Comparison of ENCODE assay signal across 8 mouse cellular contexts in the genomic region with DNA sequence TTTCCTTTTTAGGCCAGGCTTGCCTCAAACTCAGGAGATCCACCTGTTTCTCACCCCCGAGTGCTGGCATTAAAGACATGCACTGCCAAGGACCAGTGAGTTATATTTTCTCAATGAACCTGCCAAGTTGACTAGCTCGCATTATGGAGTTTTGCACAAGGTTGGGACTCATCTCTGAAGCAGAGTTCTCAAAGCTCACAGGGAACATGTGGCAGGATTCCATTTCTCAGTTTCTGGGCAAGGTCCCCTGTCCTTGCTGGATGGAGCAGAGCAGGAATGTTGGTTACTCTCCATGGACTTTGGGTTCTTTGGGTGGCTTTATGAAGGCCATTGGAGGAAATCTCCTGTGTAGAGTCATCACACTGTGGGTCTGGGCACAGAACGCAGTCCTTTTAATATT. TPM values are rescaled to one million over a fixed set of nuclear protein-coding genes. Genes with fewer than 3 reads are reported as not detected.
DNase-seq lines count a peak whose midpoint lies in the region; ATAC-seq and TF ChIP-seq lines count a peak whose summit lies in the region.

No protein-coding gene starts in this region.

- DNase-seq in liver, embryonic 11.5 days (ENCODE audit: low spot score), result no peak
- DNase-seq in stomach, postnatal 0 days (ENCODE audit: low spot score), result no peak
- DNase-seq in Muller cell, postnatal 12 days (ENCODE audit: inconsistent ontology term), result no peak
- no peak for DNase-seq in right cerebral cortex, postnatal 36 days (ENCODE audit: low spot score in 2 of 2)

- H3K4me2 ChIP-seq in liver, embryonic 11.5 days, result peak overlapping the region; percentile 85
- H3K4me2 ChIP-seq in stomach, postnatal 0 days (replicated peaks; ENCODE audit: low read depth), result peak overlapping the region; percentile 63

- H3K4me3 ChIP-seq in erythroblast, embryonic 14.5 days (replicated peaks), result peak overlapping the region; percentile 62
- H3K4me3 ChIP-seq in megakaryocyte, embryonic 14.5 days (replicated peaks), result peak overlapping the region; percentile 90
- H3K4me3 ChIP-seq in liver, embryonic 11.5 days (ENCODE audit: low read depth, low read length), result peak overlapping the region; percentile 51
- peak overlapping the region; percentile 41 for H3K4me3 ChIP-seq in stomach, postnatal 0 days (ENCODE audit: low read depth, low read length)

- no peak for TF ChIP-seq CTCF in stomach, postnatal 0 days (IDR thresholded peaks at IDR 0.05; ENCODE audit: low read depth)

- ATAC-seq in erythroblast, adult 5-6 weeks (replicated peaks; ENCODE audit: low FRiP score, poor library complexity, severe bottlenecking), result no peak
- no peak for ATAC-seq in megakaryocyte, adult 5-6 weeks (ENCODE audit: poor library complexity, severe bottlenecking)
- no peak for ATAC-seq in liver, embryonic 11.5 days (replicated peaks; ENCODE audit: low FRiP score)
- no peak for ATAC-seq in stomach, postnatal 0 days (ENCODE audit: low FRiP score, low TSS enrichment)

- no peaks in the 10 kb centered on the region for H3K27me3 ChIP-seq in erythroblast, embryonic 14.5 days (ENCODE audit: control insufficient read depth)
- no peaks in the 10 kb centered on the region for H3K27me3 ChIP-seq in megakaryocyte, embryonic 14.5 days (replicated peaks)
- no peaks in the 10 kb centered on the region for H3K27me3 ChIP-seq in liver, embryonic 11.5 days (replicated peaks; ENCODE audit: control insufficient read depth, insufficient read depth, low read length)
- no peaks in the 10 kb centered on the region for H3K27me3 ChIP-seq in stomach, postnatal 0 days (ENCODE audit: control insufficient read depth, insufficient read depth, low read length)

- H3K4me1 ChIP-seq in erythroblast, embryonic 14.5 days (ENCODE audit: control insufficient read depth), result peaks cover 12% of the 10 kb centered on the region
- H3K4me1 ChIP-seq in megakaryocyte, embryonic 14.5 days, result peaks cover 8% of the 10 kb centered on the region
- H3K4me1 ChIP-seq in liver, embryonic 11.5 days (replicated peaks; ENCODE audit: control insufficient read depth, insufficient read depth, low read length), result peaks cover 4% of the 10 kb centered on the region; the same call in 1 of the 2 replicates
- no peaks in the 10 kb centered on the region for H3K4me1 ChIP-seq in stomach, postnatal 0 days (replicated peaks; ENCODE audit: control insufficient read depth, insufficient read depth)

- H3K36me3 ChIP-seq in erythroblast, embryonic 14.5 days (ENCODE audit: control insufficient read depth), result no peaks in the 10 kb centered on the region
- no peaks in the 10 kb centered on the region for H3K36me3 ChIP-seq in megakaryocyte, embryonic 14.5 days (replicated peaks; ENCODE audit: low read length)
- no peaks in the 10 kb centered on the region for H3K36me3 ChIP-seq in liver, embryonic 11.5 days (ENCODE audit: control insufficient read depth, insufficient read depth, low read length)
- no peaks in the 10 kb centered on the region for H3K36me3 ChIP-seq in stomach, postnatal 0 days (ENCODE audit: control insufficient read depth, insufficient read depth, low read length)

- H3K9ac ChIP-seq in liver, embryonic 11.5 days (ENCODE audit: low read depth, low read length), result peak overlapping the region; percentile 60; the same call in 1 of the 2 replicates
- peak overlapping the region; percentile 45; the same call in 1 of the 2 replicates for H3K9ac ChIP-seq in stomach, postnatal 0 days (ENCODE audit: low read length)

- no peaks in the 10 kb centered on the region for H3K9me3 ChIP-seq in erythroblast, embryonic 14.5 days (ENCODE audit: control insufficient read depth, low read length)
- no peaks in the 10 kb centered on the region for H3K9me3 ChIP-seq in megakaryocyte, embryonic 14.5 days
- no peaks in the 10 kb centered on the region for H3K9me3 ChIP-seq in liver, embryonic 11.5 days (ENCODE audit: control insufficient read depth, low read length)
- no peaks in the 10 kb centered on the region for H3K9me3 ChIP-seq in stomach, postnatal 0 days (ENCODE audit: control insufficient read depth, low read length)

- WGBS in liver, embryonic 11.5 days, result 73% methylated on average over 3 of the region's 3 CpGs
- 77% methylated on average over 3 of the region's 3 CpGs for WGBS in stomach, postnatal 0 days

- H3K27ac ChIP-seq in liver, embryonic 11.5 days (ENCODE audit: low read depth, low read length), result no peak overlapping the region
- H3K27ac ChIP-seq in stomach, postnatal 0 days (replicated peaks), result peak overlapping the region; percentile 49; the same call in 1 of the 2 replicates

- no peak for TF ChIP-seq EP300 in stomach, postnatal 0 days (optimal IDR thresholded peaks at IDR 0.05)

RNA-seq across cellular contexts. Expression of a gene that starts 0.5 kb away (rescaled TPM):
- not detected in 2 replicates for polyA plus RNA-seq in erythroblast, embryonic 14.5 days (2012)
- total RNA-seq in erythroblast, adult 5-6 weeks (2015; ENCODE audit: low replicate concordance), result not detected in 2 replicates
- not detected in 2 replicates for total RNA-seq in erythroblast, adult 5-6 weeks (2017; ENCODE audit: low replicate concordance)
- polyA plus RNA-seq in megakaryocyte, embryonic 14.5 days (2012; ENCODE audit: insufficient read depth, low replicate concordance), result 0.25 TPM in 1 of 2 replicates, not detected in the other
- not detected in 2 replicates for total RNA-seq in megakaryocyte, adult 5-6 weeks (2015)
- not detected in 2 replicates for total RNA-seq in megakaryocyte, adult 5-6 weeks (2017)
- polyA plus RNA-seq in liver, embryonic 11.5 days (2014; fragmentation: Nextera tagmentation; extraction: Ambion mirVana), result not detected in 2 replicates
- polyA plus RNA-seq in stomach, postnatal 0 days (2015; fragmentation: Nextera tagmentation; extraction: Ambion mirVana), result not detected in 2 replicates

RNA-seq across cellular contexts. Expression of a gene that starts 0.7 kb away (rescaled TPM):
- 0.12 and 0.14 TPM in 2 replicates for polyA plus RNA-seq in erythroblast, embryonic 14.5 days (2012)
- total RNA-seq in erythroblast, adult 5-6 weeks (2015; ENCODE audit: low replicate concordance), result 10.4 and 21.5 TPM in 2 replicates
- total RNA-seq in erythroblast, adult 5-6 weeks (2017; ENCODE audit: low replicate concordance), result 12.8 and 20.4 TPM in 2 replicates
- 6.2 TPM in 1 of 2 replicates, not detected in the other for polyA plus RNA-seq in megakaryocyte, embryonic 14.5 days (2012; ENCODE audit: insufficient read depth, low replicate concordance)
- 43.2 and 44.4 TPM in 2 replicates for total RNA-seq in megakaryocyte, adult 5-6 weeks (2015)
- total RNA-seq in megakaryocyte, adult 5-6 weeks (2017), result 51.9 and 56.1 TPM in 2 replicates
- 9.5 and 10.2 TPM in 2 replicates for polyA plus RNA-seq in liver, embryonic 11.5 days (2014; fragmentation: Nextera tagmentation; extraction: Ambion mirVana)
- 18.9 and 21.0 TPM in 2 replicates for polyA plus RNA-seq in stomach, postnatal 0 days (2015; fragmentation: Nextera tagmentation; extraction: Ambion mirVana)

RNA-seq across cellular contexts. Expression of a gene that starts 10.6 kb away (rescaled TPM):
- 3.7 and 5.0 TPM in 2 replicates for polyA plus RNA-seq in erythroblast, embryonic 14.5 days (2012)
- 249 and 264 TPM in 2 replicates for total RNA-seq in erythroblast, adult 5-6 weeks (2015; ENCODE audit: low replicate concordance)
- total RNA-seq in erythroblast, adult 5-6 weeks (2017; ENCODE audit: low replicate concordance), result 271 and 275 TPM in 2 replicates
- polyA plus RNA-seq in megakaryocyte, embryonic 14.5 days (2012; ENCODE audit: insufficient read depth, low replicate concordance), result 13.8 and 44.0 TPM in 2 replicates
- total RNA-seq in megakaryocyte, adult 5-6 weeks (2015), result 211 and 216 TPM in 2 replicates
- 185 and 224 TPM in 2 replicates for total RNA-seq in megakaryocyte, adult 5-6 weeks (2017)
- 15.9 and 16.1 TPM in 2 replicates for polyA plus RNA-seq in liver, embryonic 11.5 days (2014; fragmentation: Nextera tagmentation; extraction: Ambion mirVana)
- polyA plus RNA-seq in stomach, postnatal 0 days (2015; fragmentation: Nextera tagmentation; extraction: Ambion mirVana), result 35.9 and 40.2 TPM in 2 replicates

RNA-seq across cellular contexts. Expression of a gene that starts 14.9 kb away (rescaled TPM):
- 0.07 TPM in 1 of 2 replicates, not detected in the other for polyA plus RNA-seq in erythroblast, embryonic 14.5 days (2012)
- total RNA-seq in erythroblast, adult 5-6 weeks (2015; ENCODE audit: low replicate concordance), result not detected in 2 replicates
- not detected in 2 replicates for total RNA-seq in erythroblast, adult 5-6 weeks (2017; ENCODE audit: low replicate concordance)
- 20.5 TPM in 1 of 2 replicates, not detected in the other for polyA plus RNA-seq in megakaryocyte, embryonic 14.5 days (2012; ENCODE audit: insufficient read depth, low replicate concordance)
- not detected in 2 replicates for total RNA-seq in megakaryocyte, adult 5-6 weeks (2015)
- total RNA-seq in megakaryocyte, adult 5-6 weeks (2017), result not detected in 2 replicates
- not detected in 2 replicates for polyA plus RNA-seq in liver, embryonic 11.5 days (2014; fragmentation: Nextera tagmentation; extraction: Ambion mirVana)
- polyA plus RNA-seq in stomach, postnatal 0 days (2015; fragmentation: Nextera tagmentation; extraction: Ambion mirVana), result 0.08 and 0.10 TPM in 2 replicates

RNA-seq across cellular contexts. Expression of a gene that starts 22.9 kb away (rescaled TPM):
- polyA plus RNA-seq in erythroblast, embryonic 14.5 days (2012), result 0.91 and 0.98 TPM in 2 replicates
- 161 and 177 TPM in 2 replicates for total RNA-seq in erythroblast, adult 5-6 weeks (2015; ENCODE audit: low replicate concordance)
- total RNA-seq in erythroblast, adult 5-6 weeks (2017; ENCODE audit: low replicate concordance), result 587 and 609 TPM in 2 replicates
- polyA plus RNA-seq in megakaryocyte, embryonic 14.5 days (2012; ENCODE audit: insufficient read depth, low replicate concordance), result 3.9 TPM in 1 of 2 replicates, not detected in the other
- 19.5 and 20.8 TPM in 2 replicates for total RNA-seq in megakaryocyte, adult 5-6 weeks (2015)
- 85.4 and 88.2 TPM in 2 replicates for total RNA-seq in megakaryocyte, adult 5-6 weeks (2017)
- 3.1 and 3.5 TPM in 2 replicates for polyA plus RNA-seq in liver, embryonic 11.5 days (2014; fragmentation: Nextera tagmentation; extraction: Ambion mirVana)
- polyA plus RNA-seq in stomach, postnatal 0 days (2015; fragmentation: Nextera tagmentation; extraction: Ambion mirVana), result 1.0 and 1.1 TPM in 2 replicates
